Mouse (Mus musculus) CD4-positive, CD25-positive, alpha-beta regulatory T cell, adult 4 months (primary cell): ENCODE measurements around the gene Tgds. TPM values are rescaled to one million over a fixed set of nuclear protein-coding genes. Genes with fewer than 3 reads are reported as not detected.
"Not testable (repeated sequence)": the region's sequence is repeated elsewhere in the genome, so short reads cannot be mapped to it uniquely, and the experiment has no call there.

ENCODE experiments used
- ATAC-seq: one replicate; pipeline ENCODE4 v1.8.0; 2017
- polyA plus RNA-seq, 2 experiments: library from polyadenylated mRNA; unstranded; fragments of 100-300 nt; shearing (Covaris generic); gene quantifications; one replicate each; pipeline ENCODE4 v1.2.1; 2017

Gene Tgds
- polyA plus RNA-seq, 2 experiments from 2014 or later, result 29.4 to 37.5 TPM

- peak; percentile 6 for ATAC-seq
Measured at GRCm38 (mm10) chr14:118131931-118132641, 469 bp downstream of the Tgds start.

- ATAC-seq, result no peak
Measured at GRCm38 (mm10) chr14:118131472-118131871, 1.1 kb downstream of the Tgds start.

- no peak for ATAC-seq
Measured at GRCm38 (mm10) chr14:118126301-118126700, 6.3 kb downstream of the Tgds start.

- no peak for ATAC-seq
Measured at GRCm38 (mm10) chr14:118124771-118125170, 7.8 kb downstream of the Tgds start.

GRCm38 (mm10) chr14:118124129-118124528, 8.4 kb downstream of the Tgds start:
- no peak for ATAC-seq

GRCm38 (mm10) chr14:118113116-118113515, 19.4 kb downstream of the Tgds start:
- ATAC-seq, result no peak

GRCm38 (mm10) chr14:118107479-118107878, 25.1 kb downstream of the Tgds start:
- not testable (repeated sequence) for ATAC-seq

GRCm38 (mm10) chr14:118101227-118101990, 31.1 kb downstream of the Tgds start:
- no peak for ATAC-seq

- no peak for ATAC-seq
Measured at GRCm38 (mm10) chr14:118098265-118098664, 34.3 kb downstream of the Tgds start.

GRCm38 (mm10) chr14:118089806-118090392, 42.7 kb downstream of the Tgds start:
- ATAC-seq, result peak; percentile 47

GRCm38 (mm10) chr14:118089215-118089805, 43.2 kb downstream of the Tgds start:
- ATAC-seq, result peak; percentile 79

GRCm38 (mm10) chr14:118088437-118089207, 43.9 kb downstream of the Tgds start:
- ATAC-seq, result peak; percentile 56

- no peak for ATAC-seq
Measured at GRCm38 (mm10) chr14:118086271-118087035, 46.1 kb downstream of the Tgds start.

- ATAC-seq, result no peak
Measured at GRCm38 (mm10) chr14:118083851-118084250, 48.7 kb downstream of the Tgds start.

- ATAC-seq, result no peak
Measured at GRCm38 (mm10) chr14:118080606-118081005, 51.9 kb downstream of the Tgds start.

- no peak for ATAC-seq
Measured at GRCm38 (mm10) chr14:118070100-118070499, 62.5 kb downstream of the Tgds start.

- ATAC-seq, result no peak
Measured at GRCm38 (mm10) chr14:118069439-118070079, 63.0 kb downstream of the Tgds start.
